Mouse (Mus musculus): ENCODE results near the gene Mrps33. TPM values are rescaled to one million over a fixed set of nuclear protein-coding genes. Genes with fewer than 3 reads are reported as not detected.

The Mrps33 gene
- polyA plus RNA-seq, 1 experiment from 2014 or later: 182 TPM

DNA sequence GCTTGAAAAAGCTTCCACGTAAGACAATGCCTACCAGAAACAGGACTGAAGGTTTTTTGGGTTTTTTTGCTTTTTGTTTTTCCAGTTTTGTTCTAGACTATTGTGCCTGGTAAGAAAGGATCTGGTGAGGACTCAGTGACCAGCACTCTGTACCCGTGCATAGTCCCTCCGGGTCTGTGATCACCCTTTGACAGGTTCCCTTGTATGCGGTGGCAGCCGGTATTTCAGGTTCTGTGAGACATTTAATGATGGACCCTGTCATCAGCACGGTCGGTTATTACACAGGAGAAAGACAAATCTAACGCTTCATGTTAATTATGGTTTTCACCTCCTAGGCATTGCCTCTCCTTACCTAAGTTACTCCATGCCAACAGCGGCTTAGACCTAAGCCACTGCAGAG is 35.8 kb downstream of the Mrps33 start:
- ATAC-seq (ENCODE audit: low FRiP score, low read depth): no peak

GRCm38 (mm10) chr6:39757229-39757628 is 53.6 kb downstream of the Mrps33 start:
- H3K9me3 ChIP-seq: no peaks in the 10 kb centered on the region
- H3K4me1 ChIP-seq (replicated peaks): no peaks in the 10 kb centered on the region
- no peak overlapping the region for H3K9ac ChIP-seq
- H3K27ac ChIP-seq (replicated peaks): no peak overlapping the region
- no peaks in the 10 kb centered on the region for H3K27me3 ChIP-seq
- no peaks in the 10 kb centered on the region for H3K36me3 ChIP-seq
- H3K4me2 ChIP-seq: no peak overlapping the region
- WGBS: 75% methylated on average over 2 of the region's 2 CpGs
- ATAC-seq (ENCODE audit: low FRiP score, low read depth): no peak
- H3K4me3 ChIP-seq: no peak overlapping the region

More for the DNA sequence above, 35.8 kb downstream of the Mrps33 start:
- Histone ChIP-seq H3K4me1 (replicated peaks) (no peaks in the 10 kb centered on the region), H3K9ac (no peak overlapping the region), H3K9me3 (no peaks in the 10 kb centered on the region), H3K4me2 (no peak overlapping the region), H3K27ac (replicated peaks) (no peak overlapping the region), H3K36me3 (no peaks in the 10 kb centered on the region), H3K27me3 (no peaks in the 10 kb centered on the region), H3K4me3 (no peak overlapping the region)
- 87% methylated on average over 9 of the region's 9 CpGs for WGBS

Other genes with a start within 250 kb of the Mrps33 start
- 41.3 and 47.1 TPM in 2 replicates for gene Adck2, start 237.1 kb downstream of the Mrps33 start, polyA plus RNA-seq (2015; fragmentation: Nextera tagmentation; extraction: Ambion mirVana)
- 0.59 and 3.5 TPM in 2 replicates for gene Gm42420, start 225.2 kb downstream of the Mrps33 start, polyA plus RNA-seq (2015; fragmentation: Nextera tagmentation; extraction: Ambion mirVana)
- gene Ndufb2, start 218.4 kb downstream of the Mrps33 start, polyA plus RNA-seq (2015; fragmentation: Nextera tagmentation; extraction: Ambion mirVana): 499 and 517 TPM in 2 replicates
- 23.6 and 23.8 TPM in 2 replicates for gene Braf, start 85.5 kb downstream of the Mrps33 start, polyA plus RNA-seq (2015; fragmentation: Nextera tagmentation; extraction: Ambion mirVana)
- 32.7 and 33.1 TPM in 2 replicates for gene Tmem178b, start 62.3 kb upstream of the Mrps33 start, polyA plus RNA-seq (2015; fragmentation: Nextera tagmentation; extraction: Ambion mirVana)